Mouse (Mus musculus) embryonic facial prominence, embryonic 14.5 days (tissue): ENCODE measurements around the gene Cox7a2l. TPM values are rescaled to one million over a fixed set of nuclear protein-coding genes. Genes with fewer than 3 reads are reported as not detected.

Experiments used
- polyA plus RNA-seq: library from polyadenylated mRNA; unstranded; fragments of >200 nt; fragmentation: Nextera tagmentation; extraction: Ambion mirVana; gene quantifications from 2 replicates; pipeline ENCODE4 v1.2.1, GENCODE M21; 2014

The Cox7a2l gene
- polyA plus RNA-seq, 1 experiment from 2014 or later, result 193 TPM

Other genes with a start within 250 kb of the Cox7a2l start
- gene Eml4, start 166.4 kb downstream of the Cox7a2l start, polyA plus RNA-seq, result 35.3 and 40.0 TPM in 2 replicates
- gene Kcng3, start 114.6 kb upstream of the Cox7a2l start, polyA plus RNA-seq, result not detected in 2 replicates
- 30.8 and 34.1 TPM in 2 replicates for gene Mta3, start 188.8 kb upstream of the Cox7a2l start, polyA plus RNA-seq